ENCODE assay signal across 12 mouse cellular contexts in genomic region chr4:74012277-74012676, GRCm38 (mm10). TPM values are rescaled to one million over a fixed set of nuclear protein-coding genes. Genes with fewer than 3 reads are reported as not detected.
A peak's percentile ranks its signal among the peaks of the same experiment; 100 is the strongest.
DNase-seq lines count a peak whose midpoint lies in the region; ATAC-seq lines count a peak whose summit lies in the region.
"Had no signal": no experiment of that assay in that cellular context is flagged by ENCODE, and none has a peak within 500 bp of the region (broad histone marks: within the 10 kb centered on the region; RNA-seq: fewer than 3 reads in every experiment).

No protein-coding gene starts in this region.

- H3K9ac ChIP-seq in forebrain, embryonic 15.5 days (replicated peaks): peak overlapping the region; percentile 75
- no peak overlapping the region for H3K9ac ChIP-seq in forebrain, embryonic 11.5 days (ENCODE audit: low read length)
- peak overlapping the region; percentile 78; the same call in 1 of the 2 replicates for H3K9ac ChIP-seq in midbrain, embryonic 11.5 days (ENCODE audit: low read length)
- H3K9ac ChIP-seq in hindbrain, embryonic 16.5 days (ENCODE audit: low read depth, low read length): peak overlapping the region; percentile 86

- peaks cover 6% of the 10 kb centered on the region for H3K4me1 ChIP-seq in forebrain, embryonic 15.5 days
- H3K4me1 ChIP-seq in forebrain, embryonic 11.5 days (replicated peaks; ENCODE audit: control insufficient read depth, insufficient read depth, low read length): peaks cover 6% of the 10 kb centered on the region; the same call in 1 of the 2 replicates
- H3K4me1 ChIP-seq in midbrain, embryonic 11.5 days (ENCODE audit: control insufficient read depth, insufficient read depth, low read length): peaks cover 4% of the 10 kb centered on the region; the same call in 1 of the 2 replicates
- H3K4me1 ChIP-seq in midbrain, embryonic 10.5 days: peaks cover 21% of the 10 kb centered on the region
- peaks cover 4% of the 10 kb centered on the region for H3K4me1 ChIP-seq in hindbrain, embryonic 16.5 days (ENCODE audit: control insufficient read depth, insufficient read depth, low read depth, low read length)

- no peaks in the 10 kb centered on the region for H3K36me3 ChIP-seq in forebrain, embryonic 15.5 days
- H3K36me3 ChIP-seq in forebrain, embryonic 11.5 days (ENCODE audit: control insufficient read depth, insufficient read depth, low read length): no peaks in the 10 kb centered on the region
- no peaks in the 10 kb centered on the region for H3K36me3 ChIP-seq in midbrain, embryonic 11.5 days (ENCODE audit: control insufficient read depth, insufficient read depth, low read length)
- no peaks in the 10 kb centered on the region for H3K36me3 ChIP-seq in midbrain, embryonic 10.5 days
- H3K36me3 ChIP-seq in hindbrain, embryonic 16.5 days (ENCODE audit: control insufficient read depth, insufficient read depth, low read length): no peaks in the 10 kb centered on the region

- no peaks in the 10 kb centered on the region for H3K9me3 ChIP-seq in forebrain, embryonic 15.5 days
- no peaks in the 10 kb centered on the region for H3K9me3 ChIP-seq in forebrain, embryonic 11.5 days (ENCODE audit: control insufficient read depth, low read length)
- H3K9me3 ChIP-seq in midbrain, embryonic 11.5 days (ENCODE audit: control insufficient read depth, low read length): no peaks in the 10 kb centered on the region
- no peaks in the 10 kb centered on the region for H3K9me3 ChIP-seq in midbrain, embryonic 10.5 days (replicated peaks)
- no peaks in the 10 kb centered on the region for H3K9me3 ChIP-seq in hindbrain, embryonic 16.5 days (ENCODE audit: control insufficient read depth, low read length)

- H3K4me2 ChIP-seq in forebrain, embryonic 15.5 days (replicated peaks): peak overlapping the region; percentile 88
- H3K4me2 ChIP-seq in forebrain, embryonic 11.5 days (ENCODE audit: low read depth, low read length, severe bottlenecking): no peak overlapping the region; the same call in 1 of the 2 replicates
- no peak overlapping the region for H3K4me2 ChIP-seq in midbrain, embryonic 11.5 days
- peak overlapping the region; percentile 73 for H3K4me2 ChIP-seq in hindbrain, embryonic 16.5 days (ENCODE audit: low read length)

- ATAC-seq in forebrain, embryonic 15.5 days (replicated peaks): peak; percentile 20; the same call in 1 of the 2 replicates
- ATAC-seq in forebrain, embryonic 11.5 days (replicated peaks; ENCODE audit: low FRiP score): no peak
- ATAC-seq in midbrain, embryonic 11.5 days (ENCODE audit: low FRiP score): no peak
- ATAC-seq in hindbrain, embryonic 16.5 days: peak; percentile 59

- DNase-seq in forebrain, embryonic 11.5 days (ENCODE audit: low spot score): no peak
- DNase-seq in midbrain, embryonic 11.5 days (ENCODE audit: low spot score, missing footprints): no peak
- no peak for DNase-seq in midbrain, embryonic 10.5 days (ENCODE audit: low spot score)
- peak; percentile 23 for DNase-seq in retina, postnatal 1 day
- no peak for DNase-seq in adrenal gland, adult 8-10 months
- DNase-seq: adrenal gland, postnatal 10 days; cerebellum, adult 18-20 months; lung, postnatal 14 days; thymus, adult 18-20 months had no signal

- H3K27me3 ChIP-seq in forebrain, embryonic 15.5 days: no peaks in the 10 kb centered on the region
- no peaks in the 10 kb centered on the region for H3K27me3 ChIP-seq in forebrain, embryonic 11.5 days (ENCODE audit: control insufficient read depth, insufficient read depth, low read length)
- no peaks in the 10 kb centered on the region; the same call in none of the 2 replicates for H3K27me3 ChIP-seq in midbrain, embryonic 11.5 days (ENCODE audit: control insufficient read depth, insufficient read depth, low read length)
- H3K27me3 ChIP-seq in midbrain, embryonic 10.5 days (ENCODE audit: low read depth, poor library complexity, severe bottlenecking): peaks cover 31% of the 10 kb centered on the region
- no peaks in the 10 kb centered on the region for H3K27me3 ChIP-seq in hindbrain, embryonic 16.5 days (replicated peaks; ENCODE audit: control insufficient read depth, insufficient read depth, low read length)

- H3K4me3 ChIP-seq in forebrain, embryonic 15.5 days: peak overlapping the region; percentile 80
- H3K4me3 ChIP-seq in forebrain, embryonic 11.5 days (ENCODE audit: low read depth, low read length): no peak overlapping the region
- H3K4me3 ChIP-seq in midbrain, embryonic 11.5 days (ENCODE audit: low read depth, low read length): no peak overlapping the region
- H3K4me3 ChIP-seq in midbrain, embryonic 10.5 days: no peak overlapping the region
- peak overlapping the region; percentile 72 for H3K4me3 ChIP-seq in hindbrain, embryonic 16.5 days (ENCODE audit: low read length)

- peak overlapping the region; percentile 87 for H3K27ac ChIP-seq in forebrain, embryonic 15.5 days (replicated peaks)
- no peak overlapping the region for H3K27ac ChIP-seq in forebrain, embryonic 11.5 days (ENCODE audit: low read depth, low read length)
- H3K27ac ChIP-seq in midbrain, embryonic 11.5 days (ENCODE audit: low read depth, low read length): no peak overlapping the region
- no peak overlapping the region for H3K27ac ChIP-seq in midbrain, embryonic 10.5 days (replicated peaks)
- peak overlapping the region; percentile 94 for H3K27ac ChIP-seq in hindbrain, embryonic 16.5 days (ENCODE audit: low read depth, low read length)

- 45% methylated on average over 3 of the region's 3 CpGs for WGBS in forebrain, embryonic 15.5 days
- WGBS in forebrain, embryonic 11.5 days: 53% methylated on average over 3 of the region's 3 CpGs
- WGBS in midbrain, embryonic 11.5 days: 50% methylated on average over 3 of the region's 3 CpGs
- 54% methylated on average over 3 of the region's 3 CpGs for WGBS in midbrain, embryonic 10.5 days
- WGBS in hindbrain, embryonic 16.5 days: 31% methylated on average over 3 of the region's 3 CpGs

RNA-seq across cellular contexts. Expression of gene Frmd3, which starts 1.0 kb away (rescaled TPM):
- polyA plus RNA-seq in forebrain, embryonic 15.5 days (2015; fragmentation: Nextera tagmentation; extraction: Ambion mirVana): 21.2 and 21.5 TPM in 2 replicates
- 2.5 and 2.8 TPM in 2 replicates for polyA plus RNA-seq in forebrain, embryonic 11.5 days (2014; fragmentation: Nextera tagmentation; extraction: Ambion mirVana)
- 3.2 and 4.1 TPM in 2 replicates for polyA plus RNA-seq in midbrain, embryonic 11.5 days (2014; fragmentation: Nextera tagmentation; extraction: Ambion mirVana)
- 1.5 and 3.1 TPM in 2 replicates for polyA plus RNA-seq in midbrain, embryonic 10.5 days (2016; fragmentation: Nextera tagmentation; extraction: Ambion mirVana)
- 34.9 and 37.3 TPM in 2 replicates for polyA plus RNA-seq in hindbrain, embryonic 16.5 days (2015; fragmentation: Nextera tagmentation; extraction: Ambion mirVana)
- total RNA-seq in adrenal gland, adult 8-10 months (2022): under 1 TPM; 0.31 to 0.52 (median 0.39) TPM
- total RNA-seq: liver, adult 2 months had no signal
- polyA plus RNA-seq: liver, adult 2 months had no signal

Comparison
In these comparisons a context has a peak if more than half of its experiments do, and no peak if none do; other contexts are left out.
1. ATAC-seq: peak in forebrain, embryonic 15.5 days (single experiment) and hindbrain, embryonic 16.5 days (single experiment); none in forebrain, embryonic 11.5 days (single experiment) and midbrain, embryonic 11.5 days (single experiment).
2. H3K27ac ChIP-seq: peak in forebrain, embryonic 15.5 days (single experiment) and hindbrain, embryonic 16.5 days (single experiment); none in forebrain, embryonic 11.5 days (single experiment), midbrain, embryonic 11.5 days (single experiment) and midbrain, embryonic 10.5 days (single experiment).
3. H3K4me2 ChIP-seq: peak in forebrain, embryonic 15.5 days (single experiment) and hindbrain, embryonic 16.5 days (single experiment); none in forebrain, embryonic 11.5 days (single experiment) and midbrain, embryonic 11.5 days (single experiment).
4. H3K4me3 ChIP-seq: peak in forebrain, embryonic 15.5 days (single experiment) and hindbrain, embryonic 16.5 days (single experiment); none in forebrain, embryonic 11.5 days (single experiment), midbrain, embryonic 11.5 days (single experiment) and midbrain, embryonic 10.5 days (single experiment).